Mouse (Mus musculus) ovary, postnatal 36 days (tissue): ENCODE measurements around the gene Vmn2r51.
"Not testable (repeated sequence)": the region's sequence is repeated elsewhere in the genome, so short reads cannot be mapped to it uniquely, and the experiment has no call there.

Source experiments
- DNase-seq: peaks from one replicate; pipeline ENCODE4 v3.0.0; 2022; ENCODE audit warnings: low spot score, mixed read lengths

Gene Vmn2r51

DNA sequence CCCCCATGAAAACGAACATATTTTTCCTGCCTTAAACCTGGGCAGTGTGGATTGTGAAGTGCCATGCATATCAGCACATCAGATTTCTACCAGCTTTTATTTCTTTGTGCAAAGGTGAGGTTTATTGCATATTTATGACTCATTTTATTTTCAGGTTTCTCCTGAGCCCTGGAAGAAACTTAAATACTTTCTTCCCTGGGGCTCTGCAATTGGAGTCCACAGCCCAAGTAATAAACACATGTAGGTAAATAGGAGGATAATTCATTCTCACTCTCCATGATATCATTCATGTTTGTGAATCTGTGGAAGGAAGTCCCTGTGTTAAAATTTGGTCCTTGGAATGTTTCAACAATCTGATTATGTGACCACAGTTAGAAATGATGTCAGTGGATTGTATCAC is at the start of gene Vmn2r51:
Vmn2r51 (minus strand) TSS at position 101 of the 400 bp plus-strand sequence.
- DNase-seq: not testable (repeated sequence)

DNA sequence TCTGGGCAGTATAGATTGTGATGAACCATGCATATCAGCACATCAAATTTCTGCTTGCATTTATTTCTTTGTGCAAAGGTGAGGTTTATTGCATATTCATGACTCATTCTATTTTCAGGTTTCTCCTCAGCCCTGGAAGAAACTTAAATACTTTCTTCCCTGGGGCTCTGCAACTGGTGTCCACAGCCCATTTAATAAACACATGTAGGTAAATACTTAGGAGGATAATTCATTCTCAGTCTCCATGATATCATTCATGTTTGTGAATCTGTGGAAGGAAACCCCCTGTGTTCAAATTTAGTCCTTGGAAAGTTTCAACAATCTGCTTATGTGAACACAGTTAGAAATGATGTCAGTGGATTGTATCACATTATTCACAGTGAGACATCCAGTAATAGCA is 52.3 kb downstream of the Vmn2r51 start, which contains the start of gene Vmn2r50:
Vmn2r50 (minus strand) TSS at position 101 of the 400 bp plus-strand sequence.
- DNase-seq: not testable (repeated sequence)
